Mouse (Mus musculus) adrenal gland, postnatal 10 days (tissue): Measurements from ENCODE around the gene Dnah14. TPM values are rescaled to one million over a fixed set of nuclear protein-coding genes. Genes with fewer than 3 reads are reported as not detected.
"Not testable (repeated sequence)": the region's sequence is repeated elsewhere in the genome, so short reads cannot be mapped to it uniquely, and the experiment has no call there.

ENCODE experiments used
- DNase-seq: peaks from one replicate; pipeline ENCODE4 v3.0.0; 2021; ENCODE audit warnings: mixed read lengths
- total RNA-seq, 2 experiments: library from RNA; stranded (reverse); gene quantifications; 2 replicates each; pipeline ENCODE4 v1.2.3; 2021

The Dnah14 gene
- total RNA-seq, 2 experiments from 2014 or later = 0.09 TPM

DNA sequence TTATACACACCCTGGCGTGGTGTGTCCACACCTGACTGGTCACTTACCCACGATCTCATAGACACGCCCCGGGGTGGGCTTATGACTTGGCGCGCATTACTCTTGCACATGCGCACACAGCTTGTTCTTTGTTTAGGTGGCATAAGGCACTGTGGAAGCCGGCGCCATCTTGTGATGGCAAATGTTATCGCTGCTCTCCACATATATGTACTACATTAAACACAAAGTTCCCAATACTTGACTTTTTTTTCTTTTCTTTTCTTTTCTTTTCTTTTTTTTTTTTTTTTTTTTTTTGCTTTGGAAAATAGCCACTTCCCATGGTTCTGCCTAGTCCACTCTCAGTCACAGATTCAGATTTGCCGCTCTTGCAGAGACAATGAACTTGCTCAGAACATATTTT, 206.2 kb downstream of the Dnah14 start:
- DNase-seq = not testable (repeated sequence)

DNA sequence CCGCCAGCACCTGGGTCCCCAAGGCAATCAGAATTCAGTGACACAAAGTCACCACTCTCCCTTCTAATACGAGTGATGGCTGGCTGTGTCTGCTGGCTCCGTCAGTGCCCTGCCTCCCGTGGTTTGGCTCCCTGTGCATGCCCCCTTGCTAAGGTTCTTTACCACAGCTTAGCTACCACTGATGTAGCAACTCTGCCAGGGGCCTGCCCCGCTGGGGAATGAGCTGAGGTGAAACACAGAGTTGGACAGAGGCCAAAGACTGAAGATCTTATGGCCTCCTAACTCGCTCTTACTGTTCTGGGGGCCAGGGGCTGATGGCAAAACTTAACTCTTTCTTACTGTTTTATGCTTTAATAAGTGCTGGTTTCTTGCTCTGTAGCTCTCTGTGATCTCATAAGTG, 213.6 kb downstream of the Dnah14 start:
- peak; percentile 5 for DNase-seq

DNA sequence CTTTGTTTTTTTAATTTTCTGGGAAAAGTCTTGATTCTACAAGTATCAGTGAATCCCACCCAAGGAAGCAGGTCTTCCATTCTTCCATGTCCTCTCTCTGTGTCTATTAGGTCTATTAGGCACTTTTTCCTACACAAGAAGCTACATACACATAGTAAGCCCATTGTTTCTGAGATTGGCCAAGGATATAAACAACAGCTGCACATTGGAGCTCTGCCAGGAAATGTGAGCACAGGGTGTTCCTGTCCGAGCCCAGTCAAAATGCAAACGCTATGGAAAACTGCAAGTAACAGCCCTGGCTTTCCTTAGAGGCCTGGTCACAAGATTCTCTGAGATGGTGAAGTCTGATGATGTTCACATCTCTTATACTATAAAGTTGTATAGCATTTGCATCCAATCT, 217.2 kb downstream of the Dnah14 start:
- peak; percentile 33 for DNase-seq

DNA sequence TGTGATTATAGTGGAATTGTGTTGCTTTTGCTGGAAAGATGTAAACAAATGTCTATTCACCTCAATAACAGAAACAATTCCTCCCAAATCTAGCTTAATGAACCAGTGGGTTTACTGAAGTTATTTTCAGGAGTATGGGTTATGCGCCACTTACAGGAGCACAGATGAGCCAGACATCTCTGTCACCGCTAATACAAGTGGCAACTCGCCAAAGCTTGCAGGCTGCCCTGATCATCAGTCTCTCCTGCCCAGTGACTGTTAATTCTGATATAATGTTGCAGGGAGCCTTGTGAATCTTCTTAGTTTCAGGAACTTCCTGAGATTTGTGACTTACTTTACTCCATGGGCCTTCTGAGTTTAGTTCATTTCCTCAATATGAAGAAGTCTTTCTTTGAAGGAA, 223.6 kb downstream of the Dnah14 start:
- no peak for DNase-seq

DNA sequence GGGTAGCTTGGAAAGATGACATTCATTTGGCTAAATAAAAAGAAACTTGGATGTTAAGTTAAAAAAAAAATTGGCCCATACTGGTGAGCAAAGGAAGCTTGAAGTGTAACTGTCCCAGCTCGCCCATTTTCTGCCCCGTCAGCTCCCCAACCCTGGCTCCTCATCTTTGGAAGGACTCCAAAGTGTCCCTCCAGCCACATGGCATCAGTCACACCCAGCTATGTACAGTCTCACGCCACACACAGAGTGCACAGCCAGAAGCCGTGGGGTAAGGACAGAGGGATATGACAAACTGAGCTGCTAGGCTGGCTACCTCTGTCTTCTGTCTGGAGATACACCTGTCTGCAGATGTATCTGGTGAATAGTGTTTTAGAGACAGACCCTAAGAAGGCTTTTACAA, 224.3 kb downstream of the Dnah14 start:
- no peak for DNase-seq

DNA sequence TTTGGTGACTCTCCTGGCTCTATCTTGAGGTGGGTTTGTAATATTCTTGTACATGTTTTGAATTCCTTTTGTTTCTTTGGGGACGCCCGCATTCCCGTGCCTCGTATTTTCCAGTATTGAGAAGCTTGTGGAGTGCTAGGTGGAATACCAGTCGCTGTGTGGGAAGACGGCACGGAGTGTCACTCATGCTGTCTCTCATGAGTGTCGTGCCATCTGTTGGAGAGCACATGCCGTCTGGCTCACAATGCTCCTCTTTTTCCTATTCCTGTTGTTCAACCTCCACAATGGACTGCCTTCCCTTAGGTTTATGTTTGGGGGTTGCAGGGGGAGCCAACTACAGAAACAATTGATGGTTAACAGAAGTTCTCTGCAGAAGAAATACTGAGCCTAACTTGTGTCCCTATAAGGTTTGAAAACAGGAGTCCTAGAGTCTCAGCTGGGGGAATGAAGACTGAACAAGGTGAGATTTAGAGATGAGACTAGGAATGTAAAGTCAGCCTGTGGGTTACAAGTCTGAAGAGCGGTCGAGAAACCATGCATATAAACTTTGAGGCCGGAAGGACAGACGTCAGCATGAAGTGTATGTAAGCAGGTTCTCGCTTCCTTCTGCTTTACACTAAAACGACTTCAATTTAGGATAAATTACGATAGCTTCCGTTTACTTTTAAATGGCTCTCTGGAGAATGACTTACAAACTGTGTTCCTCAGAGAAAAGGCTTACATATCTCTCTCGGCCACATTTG, 235.3 kb downstream of the Dnah14 start:
- no peak for DNase-seq

DNA sequence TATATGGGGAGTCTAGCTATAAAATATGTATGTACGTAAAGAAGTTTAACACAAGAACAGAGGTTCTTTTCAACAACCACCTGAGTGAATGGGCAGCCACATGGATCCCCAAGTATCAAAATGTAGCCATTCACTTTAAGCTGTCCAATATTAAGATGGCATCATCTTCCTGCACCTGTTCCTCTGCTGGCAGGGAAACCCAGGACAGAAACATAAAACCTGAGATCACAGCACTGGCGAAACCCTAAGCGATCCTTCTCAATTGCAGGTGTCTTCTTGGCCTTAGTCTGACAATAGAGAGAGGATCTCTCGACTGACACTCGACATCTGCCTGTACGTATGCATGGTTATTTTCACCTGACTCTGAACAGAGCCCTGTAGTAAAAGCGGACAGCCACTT, 250.4 kb downstream of the Dnah14 start:
- DNase-seq = no peak

DNA sequence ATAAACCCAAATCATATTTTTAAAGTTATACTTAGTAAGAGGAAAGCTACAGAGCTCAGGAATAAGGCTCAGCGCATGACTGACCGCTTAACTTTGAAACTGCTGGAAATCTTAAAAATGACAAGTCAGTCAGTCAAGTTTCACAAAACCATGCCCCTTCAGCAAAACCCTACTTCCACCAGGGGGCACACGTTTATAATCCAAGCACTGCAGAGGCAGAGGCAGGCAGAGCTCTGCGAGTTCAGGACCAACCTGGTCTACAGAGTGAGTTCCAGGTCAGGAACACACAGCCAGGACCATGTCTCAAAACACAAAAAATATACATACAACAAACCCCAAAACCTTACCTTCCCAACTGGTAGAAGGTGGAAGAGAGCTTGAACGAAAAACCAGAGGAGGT, 252.0 kb downstream of the Dnah14 start:
- peak; percentile 22 for DNase-seq

DNA sequence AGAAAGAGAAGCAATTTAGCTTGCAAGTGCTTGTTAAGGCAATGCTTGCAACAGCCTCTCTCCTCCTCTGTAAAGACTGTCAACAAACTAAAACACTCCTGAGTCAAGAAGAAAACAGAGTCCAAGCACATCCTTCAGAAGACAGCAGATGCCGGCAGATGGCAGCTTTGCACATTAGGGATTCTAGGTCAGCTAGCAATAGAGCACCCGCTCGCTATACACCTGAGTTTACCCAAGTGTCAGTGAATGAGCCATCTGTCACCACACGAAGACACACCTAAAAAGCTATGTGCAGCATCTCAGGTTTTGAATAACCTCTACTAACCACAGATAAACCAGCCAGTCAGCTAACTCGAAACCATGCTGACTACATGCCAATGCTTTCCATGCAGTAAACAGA, 256.4 kb downstream of the Dnah14 start:
- DNase-seq = no peak

DNA sequence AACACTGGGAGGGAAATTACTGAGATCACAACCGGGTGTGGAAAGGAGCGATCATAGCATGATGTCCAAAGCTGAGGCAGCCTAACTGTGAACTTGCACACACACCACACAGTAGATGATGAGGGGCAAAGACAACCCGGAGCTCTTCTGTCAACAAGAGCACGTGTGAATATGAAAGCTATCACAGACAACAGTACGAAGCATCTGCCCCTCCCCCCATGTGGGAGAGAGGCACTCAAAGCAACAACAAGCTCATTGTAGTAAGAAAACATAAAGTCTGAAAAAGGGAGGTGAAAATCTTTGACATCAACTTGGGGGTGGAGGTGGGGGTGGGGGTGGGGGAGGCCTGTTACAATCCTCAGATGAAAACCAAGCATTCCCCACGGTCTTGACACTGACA, 256.8 kb downstream of the Dnah14 start:
- no peak for DNase-seq

DNA sequence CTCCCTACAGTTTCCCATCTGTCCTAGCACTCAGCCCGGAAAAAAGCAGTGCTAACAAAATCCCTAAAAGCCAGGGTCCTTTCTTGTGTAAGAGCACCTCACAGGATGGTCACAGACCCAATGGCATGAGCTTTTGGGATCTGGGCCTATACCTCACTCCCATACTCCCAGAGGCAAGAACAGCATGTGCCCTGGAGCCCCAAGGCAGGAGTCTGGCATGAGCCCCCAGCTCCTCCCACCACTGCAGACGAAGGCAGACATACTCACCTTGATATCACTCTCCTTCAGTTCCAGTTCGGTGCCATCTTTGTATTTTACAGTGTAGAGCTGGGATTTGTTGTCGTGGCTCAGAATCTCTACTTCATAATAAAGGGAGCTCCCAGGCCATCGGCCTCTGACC, 261.8 kb downstream of the Dnah14 start:
- DNase-seq = no peak

DNA sequence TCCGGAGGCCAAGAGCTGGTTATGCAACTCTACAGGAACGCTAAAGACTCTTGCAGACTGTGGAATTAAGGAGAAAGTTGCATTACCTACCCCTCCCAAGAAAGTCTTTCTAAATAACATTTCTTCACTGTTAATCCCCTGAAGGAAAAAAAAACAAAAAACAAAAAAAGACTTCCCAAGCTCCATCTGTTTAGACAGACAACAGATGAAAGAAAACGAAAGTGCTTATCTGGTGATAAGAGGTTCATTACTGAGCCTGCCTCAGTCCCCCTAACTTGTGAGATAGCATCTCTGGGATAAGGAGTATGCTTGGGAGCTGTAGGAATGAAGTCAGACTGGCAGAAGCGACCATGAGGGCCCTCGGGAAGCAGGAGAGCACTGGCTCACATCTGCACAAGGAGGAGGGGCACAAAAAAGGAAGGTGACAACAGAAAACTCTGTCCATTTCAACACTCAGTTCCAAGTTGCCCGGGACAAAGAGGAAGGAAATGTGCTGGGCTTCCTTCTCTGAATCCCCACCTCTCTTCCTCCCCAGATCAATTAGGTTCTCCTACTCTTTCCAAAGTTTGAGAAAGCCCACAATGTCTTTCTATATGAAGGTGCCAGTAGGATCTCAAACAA, 263.5 kb downstream of the Dnah14 start:
- DNase-seq = peak; percentile 6

DNA sequence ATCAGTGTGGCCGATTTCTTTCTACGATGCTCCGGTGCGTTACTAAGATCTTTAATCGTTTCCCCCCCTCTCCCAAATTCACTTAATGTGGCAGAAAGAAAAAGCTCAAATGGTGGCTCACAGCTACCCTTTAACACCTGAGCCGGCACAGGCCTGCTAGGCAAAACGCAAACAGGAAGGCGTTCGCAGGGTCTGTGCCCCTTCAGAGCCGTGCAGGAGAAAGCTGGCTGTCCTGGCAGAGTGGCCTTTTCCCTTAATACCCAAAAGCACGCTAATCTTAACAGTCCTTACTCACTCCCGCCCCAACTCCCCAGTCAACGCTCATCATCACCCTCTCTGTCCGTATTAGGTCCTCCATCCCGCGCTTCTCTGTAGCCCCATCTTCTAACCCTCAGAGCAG, 265.0 kb downstream of the Dnah14 start:
- DNase-seq = no peak

DNA sequence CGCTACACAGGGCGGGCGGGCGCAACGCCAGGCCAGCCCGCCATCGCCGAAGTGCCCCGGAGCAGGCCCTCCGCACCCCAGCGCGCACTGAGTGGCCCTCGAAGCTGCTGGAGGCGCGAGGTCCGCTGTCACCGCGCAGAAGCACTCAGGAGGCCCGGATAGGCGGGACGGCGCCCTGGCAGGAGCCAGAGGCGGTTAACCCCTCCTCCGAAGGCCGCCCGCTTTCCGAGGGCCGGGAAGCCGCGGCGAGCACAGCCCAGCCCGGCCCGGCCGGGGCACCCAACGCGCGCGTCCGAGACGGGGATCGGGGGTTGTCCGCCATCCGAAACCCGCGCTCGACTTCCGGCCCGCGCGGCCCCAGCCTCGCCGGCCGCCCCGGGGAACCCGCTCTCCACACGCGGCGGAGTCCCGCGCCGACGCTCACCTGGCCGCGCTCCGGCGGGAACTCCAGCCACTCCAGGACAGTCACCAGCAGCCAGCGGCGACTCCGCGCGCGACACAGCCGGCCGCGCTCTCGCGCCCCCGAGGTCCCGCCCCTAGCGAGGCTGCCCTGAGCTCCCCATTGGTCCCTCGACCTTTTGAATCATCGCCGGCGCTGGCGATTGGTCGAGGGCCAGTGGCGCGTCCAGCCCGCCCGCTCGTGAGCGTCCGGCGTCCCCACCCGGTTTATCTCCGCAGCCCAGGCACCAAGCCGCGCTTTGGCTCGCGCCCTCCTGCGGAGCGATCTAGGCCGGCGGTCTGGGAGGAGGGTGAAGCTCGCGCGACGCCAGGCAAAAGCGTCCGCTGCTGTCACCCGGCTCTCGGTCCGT, 265.7 kb downstream of the Dnah14 start:
- DNase-seq = peak; percentile 97

DNA sequence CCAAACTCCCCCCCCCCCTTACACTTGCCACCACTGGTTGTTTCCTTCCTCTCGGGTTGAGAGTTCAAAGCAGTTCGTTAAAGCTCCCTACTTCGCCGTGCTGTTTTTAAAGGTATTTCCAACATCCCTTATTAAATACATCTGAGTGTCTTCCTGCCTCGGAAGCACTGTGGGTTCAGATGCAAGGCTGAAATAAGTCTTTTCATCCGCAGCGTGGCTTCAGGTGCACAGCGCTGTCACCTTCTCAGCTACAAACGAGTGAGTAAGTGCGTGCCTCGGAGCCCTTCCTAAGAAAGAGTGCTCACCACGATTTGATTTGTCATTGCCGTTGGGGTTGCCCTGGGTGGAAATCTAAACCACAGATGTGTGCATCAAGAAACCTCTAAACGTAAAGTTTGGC, 266.4 kb downstream of the Dnah14 start, which contains the start of gene Lbr:
Gene Lbr, minus strand, starts transcription at position 266 of the 400 bp plus-strand sequence.
- no peak for DNase-seq

DNA sequence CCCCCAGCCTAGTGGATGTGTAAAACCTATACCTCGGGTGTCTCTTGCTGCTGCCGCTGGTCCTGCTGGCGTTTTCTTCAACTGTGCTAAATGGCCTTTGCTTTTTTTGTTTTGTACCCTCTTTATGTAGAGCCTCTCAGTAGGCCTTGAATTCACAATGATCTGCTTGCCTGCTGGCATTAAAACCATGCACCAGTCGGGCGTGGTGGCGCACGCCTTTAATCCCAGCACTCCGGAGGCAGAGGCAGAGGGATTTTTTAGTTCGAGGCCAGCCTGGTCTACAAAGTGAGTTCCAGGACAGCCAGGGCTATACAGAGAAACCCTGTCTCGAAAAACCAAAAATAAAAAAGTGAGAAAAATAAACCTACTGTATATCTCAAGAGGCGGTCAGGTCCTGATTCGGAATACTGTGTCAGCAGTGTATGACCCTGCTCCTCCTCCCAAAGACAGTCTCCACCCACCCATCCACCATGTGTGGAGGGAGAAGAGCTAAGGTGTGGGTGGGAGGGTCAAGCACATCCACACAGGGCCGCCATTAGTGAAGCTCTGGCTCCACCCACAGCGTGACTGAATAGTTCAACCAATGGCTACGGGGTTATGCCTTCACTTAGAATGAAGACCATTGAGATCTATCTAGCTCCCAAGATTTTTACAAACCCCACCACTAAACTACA, 268.7 kb downstream of the Dnah14 start:
- DNase-seq = no peak

DNA sequence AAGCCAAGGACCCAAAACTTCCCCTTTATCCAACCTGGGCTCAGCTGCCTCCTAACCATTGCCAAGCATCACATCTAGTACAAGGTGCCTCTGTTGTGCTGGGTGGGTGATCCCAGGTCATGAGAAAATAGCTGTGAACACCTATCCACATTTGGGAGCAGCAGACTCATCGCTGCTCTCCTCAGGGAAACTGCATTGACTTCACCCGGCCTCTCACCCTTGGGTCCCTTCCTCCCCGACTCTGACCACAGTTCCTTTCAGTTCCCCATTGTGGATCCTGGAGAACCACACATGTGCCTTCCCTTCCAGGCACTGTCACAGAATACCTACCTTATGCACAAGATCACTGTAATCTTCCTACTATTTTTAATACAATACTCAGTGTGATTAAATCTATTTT, 269.4 kb downstream of the Dnah14 start:
- no peak for DNase-seq

DNA sequence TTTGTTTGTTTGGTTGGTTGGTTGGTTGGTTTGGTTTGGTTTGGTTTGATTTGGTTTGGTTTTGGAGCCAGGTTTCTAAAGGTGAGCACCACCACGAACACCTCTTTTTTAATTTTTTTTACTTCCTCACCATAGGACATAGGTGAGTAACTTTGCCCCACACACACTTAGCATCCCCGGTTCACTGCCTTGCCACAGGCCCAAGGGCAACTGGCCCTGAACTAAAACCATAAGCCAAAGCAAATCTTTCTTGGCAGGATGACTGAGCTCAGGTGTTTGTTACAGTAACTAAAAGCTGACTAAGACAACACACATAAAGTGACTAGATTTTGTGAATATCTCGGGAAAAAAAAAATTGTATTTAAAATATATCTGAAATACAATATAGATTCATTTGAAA, 271.0 kb downstream of the Dnah14 start:
- DNase-seq = no peak

DNA sequence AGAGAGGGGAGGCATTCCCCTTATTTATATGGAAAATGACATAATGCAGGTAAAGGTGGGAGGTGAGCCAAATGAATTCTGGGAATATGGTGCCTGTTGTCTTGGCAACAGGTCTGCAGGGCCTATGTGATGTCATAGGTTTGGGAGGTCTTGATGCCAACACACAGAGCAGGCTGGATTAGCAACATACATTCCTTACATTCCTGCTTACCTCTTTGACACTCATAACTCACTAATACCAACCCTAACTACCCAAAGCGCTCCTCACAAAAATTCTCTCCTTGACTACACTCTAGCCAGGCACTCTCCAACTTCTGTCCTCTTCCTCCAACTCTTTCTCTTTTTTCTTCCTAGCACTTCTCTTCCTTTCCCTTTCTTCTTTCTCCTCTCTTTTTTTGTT, 271.9 kb downstream of the Dnah14 start:
- DNase-seq = no peak

DNA sequence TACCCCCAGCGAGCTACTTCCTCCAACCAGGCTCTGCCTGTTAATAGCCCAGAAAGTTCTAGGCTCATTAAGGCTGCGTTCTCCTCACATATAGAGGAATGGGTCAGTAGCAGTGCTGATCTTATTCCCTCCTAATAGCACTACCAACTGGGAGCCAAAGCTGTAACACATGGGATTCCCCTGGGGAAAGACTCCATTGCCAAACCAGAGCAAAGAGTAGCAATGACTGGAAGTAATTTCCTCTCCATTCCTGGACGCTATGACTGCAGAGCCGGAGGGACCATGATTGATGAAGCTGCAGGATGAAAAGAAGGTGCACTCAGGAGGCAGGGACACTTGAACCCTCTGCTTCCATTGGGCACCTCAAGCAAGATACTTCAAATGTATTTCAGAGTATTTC, 274.1 kb downstream of the Dnah14 start:
- peak; percentile 60 for DNase-seq

DNA sequence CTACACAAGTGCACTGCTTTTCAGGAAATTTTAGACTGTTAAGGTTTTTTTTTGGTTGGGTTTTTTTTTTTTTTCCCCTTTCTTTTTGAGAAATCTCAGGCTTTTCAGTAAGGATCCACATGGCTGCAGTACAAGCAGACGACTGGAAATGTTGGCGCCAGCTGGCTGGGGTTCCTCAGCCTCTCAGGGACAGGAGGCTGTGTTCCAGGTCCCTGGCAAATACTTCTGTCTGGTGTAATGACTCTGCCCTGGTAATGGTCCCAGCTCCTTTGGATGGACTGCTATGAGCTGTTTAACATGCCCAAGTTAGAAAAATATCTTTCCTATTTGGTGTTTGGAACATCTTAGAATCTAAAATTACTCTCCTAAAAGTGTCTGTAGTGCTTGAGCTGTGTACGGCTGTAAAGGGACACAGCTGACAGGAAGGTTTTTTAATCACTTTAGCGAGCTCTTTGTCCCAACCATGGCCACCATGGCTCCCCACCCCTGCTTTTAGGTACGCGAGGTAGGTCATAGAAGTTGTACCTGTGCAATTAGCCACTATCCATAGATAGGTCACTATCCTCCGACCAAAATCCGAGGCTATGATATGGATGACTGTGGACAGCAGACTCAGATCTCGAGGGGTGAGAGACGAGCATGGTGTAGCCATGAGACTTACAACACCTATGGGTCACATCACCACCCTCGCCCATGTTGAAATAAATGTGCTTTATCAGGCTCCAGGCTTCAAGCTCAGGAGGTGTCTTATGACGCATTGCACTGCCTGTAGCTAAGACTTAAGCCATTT, 275.4 kb downstream of the Dnah14 start:
- DNase-seq = peak; percentile 73

DNA sequence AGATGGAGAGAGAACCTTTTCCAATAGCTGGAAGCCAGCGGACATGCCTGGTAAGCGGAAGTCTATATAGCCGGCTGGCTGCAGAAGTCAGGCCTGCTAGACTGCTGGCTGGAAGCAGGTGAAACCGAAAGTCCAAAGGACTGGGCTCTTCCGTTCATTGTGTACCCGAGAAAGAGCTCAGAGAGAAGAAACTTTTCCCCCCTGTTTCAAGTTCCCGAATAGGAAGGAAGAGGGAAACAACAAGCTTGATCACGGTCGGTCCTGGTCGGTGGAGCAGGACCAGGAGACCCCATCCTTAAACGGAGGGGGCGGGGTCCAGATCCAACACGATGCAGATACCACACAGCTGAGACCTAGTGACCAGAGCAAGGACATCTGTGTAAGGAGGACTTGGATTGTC, 276.1 kb downstream of the Dnah14 start:
- DNase-seq = no peak
